Mouse (Mus musculus): ENCODE data around the gene Prkg1. TPM values are rescaled to one million over a fixed set of nuclear protein-coding genes. Genes with fewer than 3 reads are reported as not detected.

Prkg1 gene
- polyA plus RNA-seq, 1 experiment from 2014 or later, result 4.1 TPM

DNA sequence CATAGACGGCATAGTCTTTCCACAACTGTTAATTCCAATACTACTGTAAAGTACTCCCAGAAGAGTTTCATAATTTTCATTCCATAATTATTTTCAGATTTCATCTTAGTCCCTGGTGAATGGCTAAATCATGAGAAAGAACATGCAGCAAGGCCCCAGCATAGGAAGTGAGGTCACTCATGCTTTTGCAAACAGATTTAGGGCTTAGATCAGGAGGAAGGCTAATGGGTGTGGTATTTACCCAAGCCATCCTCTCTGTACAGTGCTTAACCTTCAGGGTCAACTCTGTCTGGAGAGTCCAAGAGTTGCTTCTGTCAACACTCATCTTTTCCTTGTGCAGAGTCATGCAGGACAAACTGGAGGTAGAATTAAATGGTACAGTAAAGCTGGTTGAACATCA, 331.4 kb downstream of the Prkg1 start:
- Histone ChIP-seq H3K27ac (no peak overlapping the region), H3K36me3 (no peaks in the 10 kb centered on the region), H3K4me1 (replicated peaks) (peaks cover 6% of the 10 kb centered on the region; the same call in 1 of the 2 replicates), H3K27me3 (ENCODE audit: insufficient read depth, poor library complexity, severe bottlenecking) (no peaks in the 10 kb centered on the region), H3K9me3 (no peaks in the 10 kb centered on the region), H3K4me3 (no peak overlapping the region)
- WGBS, result 90% methylated on average over 1 of the region's 1 CpGs
- no peak for DNase-seq (ENCODE audit: low spot score)

GRCm38 (mm10) chr19:31431411-31431810, 333.4 kb downstream of the Prkg1 start:
- no peaks in the 10 kb centered on the region for H3K9me3 ChIP-seq
- H3K4me1 ChIP-seq (replicated peaks), result peaks cover 6% of the 10 kb centered on the region; the same call in 1 of the 2 replicates
- no peaks in the 10 kb centered on the region for H3K36me3 ChIP-seq
- WGBS, result 71% methylated on average over 2 of the region's 2 CpGs
- no peak for DNase-seq (ENCODE audit: low spot score)
- H3K27ac ChIP-seq, result no peak overlapping the region
- no peak overlapping the region for H3K4me3 ChIP-seq
- H3K27me3 ChIP-seq (ENCODE audit: insufficient read depth, poor library complexity, severe bottlenecking), result no peaks in the 10 kb centered on the region

DNA sequence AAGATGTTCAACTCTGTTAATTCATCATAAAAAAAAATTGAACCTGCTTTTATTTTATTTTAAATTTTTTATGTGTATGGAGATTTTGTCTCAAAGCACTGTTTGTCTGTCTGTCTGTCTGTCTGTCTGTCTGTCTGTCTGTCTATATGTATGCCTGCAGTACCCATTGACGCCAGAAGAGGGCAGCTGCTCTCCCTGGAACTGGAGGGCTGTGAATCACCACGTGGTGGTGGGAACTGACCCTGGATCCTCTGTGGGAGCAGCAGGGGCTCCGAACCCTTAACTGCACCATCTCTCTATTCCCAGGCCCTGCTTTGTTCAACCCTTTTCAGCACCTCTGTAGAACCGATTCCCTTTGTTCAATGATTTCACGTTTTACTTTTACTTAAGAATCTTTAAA, 338.7 kb downstream of the Prkg1 start:
- Histone ChIP-seq H3K4me3 (no peak overlapping the region), H3K4me1 (replicated peaks) (peaks cover 3% of the 10 kb centered on the region; the same call in 1 of the 2 replicates), H3K27me3 (ENCODE audit: insufficient read depth, poor library complexity, severe bottlenecking) (no peaks in the 10 kb centered on the region), H3K27ac (no peak overlapping the region), H3K9me3 (peaks cover 3% of the 10 kb centered on the region; the same call in 1 of the 2 replicates), H3K36me3 (no peaks in the 10 kb centered on the region)
- no peak for DNase-seq (ENCODE audit: low spot score)
- 68% methylated on average over 5 of the region's 5 CpGs for WGBS

DNA sequence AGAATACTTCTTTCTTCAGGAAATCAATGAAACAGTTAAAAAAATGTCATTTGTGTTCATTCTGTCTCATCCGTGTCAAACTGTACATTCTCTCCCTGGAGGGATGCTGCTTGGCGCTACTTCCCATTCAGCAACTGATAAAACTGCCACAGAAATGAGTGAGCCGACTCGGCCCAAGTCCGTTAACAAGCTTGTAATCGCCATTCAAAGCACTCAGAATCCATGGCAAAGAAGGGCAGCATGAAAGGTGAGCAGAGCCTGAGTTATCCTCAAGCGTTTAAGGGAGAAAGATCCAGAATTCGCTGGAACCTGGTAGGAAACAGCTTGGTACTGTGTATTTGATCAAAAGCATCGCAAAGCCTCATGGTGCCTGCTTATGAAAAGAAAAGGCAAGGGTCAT, 339.6 kb downstream of the Prkg1 start:
- DNase-seq (ENCODE audit: low spot score), result no peak
- WGBS, result 67% methylated on average over 9 of the region's 9 CpGs

DNA sequence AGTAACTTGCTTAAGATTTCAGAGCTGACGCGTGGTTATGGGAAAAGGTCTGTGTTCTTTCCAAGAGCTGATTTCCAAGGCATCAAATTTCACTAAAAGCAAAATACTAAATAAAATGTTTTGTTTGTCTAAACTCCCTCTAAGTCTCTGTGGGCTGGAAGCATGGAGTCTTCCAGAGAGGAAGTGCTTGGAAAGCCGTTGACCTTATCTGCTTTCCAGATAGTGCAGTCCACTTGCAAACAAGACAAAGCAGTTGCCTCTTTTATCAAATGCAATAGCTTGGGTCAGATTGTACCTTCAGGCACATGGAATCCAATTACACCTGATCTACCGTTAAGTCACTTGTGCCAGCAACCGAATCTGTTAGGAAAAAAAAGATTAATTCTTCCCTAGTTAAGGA, 340.5 kb downstream of the Prkg1 start:
- Histone ChIP-seq H3K4me1 (replicated peaks) (peaks cover 3% of the 10 kb centered on the region; the same call in 1 of the 2 replicates), H3K27me3 (ENCODE audit: insufficient read depth, poor library complexity, severe bottlenecking) (no peaks in the 10 kb centered on the region), H3K9me3 (peaks cover 3% of the 10 kb centered on the region; the same call in 1 of the 2 replicates), H3K36me3 (no peaks in the 10 kb centered on the region), H3K27ac (no peak overlapping the region), H3K4me3 (no peak overlapping the region)
- no peak for DNase-seq (ENCODE audit: low spot score)
- WGBS, result 85% methylated on average over 5 of the region's 5 CpGs

More for the DNA sequence above, 339.6 kb downstream of the Prkg1 start:
- Histone ChIP-seq H3K4me3 (no peak overlapping the region), H3K4me1 (replicated peaks) (peaks cover 3% of the 10 kb centered on the region; the same call in 1 of the 2 replicates), H3K27ac (no peak overlapping the region), H3K27me3 (ENCODE audit: insufficient read depth, poor library complexity, severe bottlenecking) (no peaks in the 10 kb centered on the region), H3K9me3 (peaks cover 3% of the 10 kb centered on the region; the same call in 1 of the 2 replicates), H3K36me3 (no peaks in the 10 kb centered on the region)

GRCm38 (mm10) chr19:31413571-31413970, 351.3 kb downstream of the Prkg1 start:
- 90% methylated on average over 7 of the region's 7 CpGs for WGBS
- Histone ChIP-seq H3K36me3 (no peaks in the 10 kb centered on the region), H3K27me3 (ENCODE audit: insufficient read depth, poor library complexity, severe bottlenecking) (no peaks in the 10 kb centered on the region), H3K9me3 (no peaks in the 10 kb centered on the region), H3K4me1 (replicated peaks) (no peaks in the 10 kb centered on the region), H3K27ac (no peak overlapping the region), H3K4me3 (no peak overlapping the region)
- DNase-seq (ENCODE audit: low spot score), result no peak

DNA sequence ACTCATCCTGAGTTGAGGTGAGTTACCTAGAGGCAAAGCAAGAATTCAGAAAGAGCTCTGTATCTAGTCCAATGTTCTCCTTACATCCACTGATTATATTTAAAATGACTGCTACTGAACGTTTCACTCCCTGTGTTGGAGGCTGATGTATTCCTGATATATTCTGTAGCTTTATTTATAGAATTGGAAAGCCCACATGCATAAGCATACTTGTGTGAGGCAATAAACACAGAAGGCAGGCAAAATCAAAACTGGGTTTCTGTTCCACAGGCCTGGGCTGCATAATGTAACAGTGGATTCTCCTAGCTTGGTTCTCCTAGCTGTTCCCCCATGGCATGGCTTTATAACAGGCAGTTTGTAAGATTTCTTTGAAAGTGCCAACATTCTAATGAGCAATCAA, 368.7 kb downstream of the Prkg1 start:
- Histone ChIP-seq H3K27me3 (ENCODE audit: insufficient read depth, poor library complexity, severe bottlenecking) (no peaks in the 10 kb centered on the region), H3K9me3 (no peaks in the 10 kb centered on the region), H3K36me3 (no peaks in the 10 kb centered on the region), H3K4me3 (no peak overlapping the region), H3K4me1 (replicated peaks) (no peaks in the 10 kb centered on the region), H3K27ac (no peak overlapping the region)
- 85% methylated on average over 1 of the region's 1 CpGs for WGBS
- DNase-seq (ENCODE audit: low spot score), result no peak

DNA sequence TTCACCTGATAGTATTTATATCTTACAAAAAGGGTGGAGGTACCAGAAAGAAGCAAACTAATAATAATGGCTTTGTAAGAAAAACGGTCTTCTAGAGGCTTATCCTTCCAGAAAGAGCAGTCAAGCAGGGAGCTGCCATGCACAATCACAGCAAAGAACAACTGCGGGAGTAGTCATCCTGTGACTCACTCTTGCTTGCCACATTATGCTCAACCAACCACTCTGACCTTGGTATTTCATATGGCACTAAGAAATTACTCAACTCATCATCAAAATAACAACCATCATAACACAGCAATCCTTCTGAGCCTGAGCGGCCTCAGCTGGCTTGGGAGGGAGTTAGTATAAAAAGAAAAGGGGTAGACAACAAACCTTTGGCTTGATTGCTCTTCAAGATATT, 379.5 kb downstream of the Prkg1 start:
- H3K27me3 ChIP-seq (ENCODE audit: insufficient read depth, poor library complexity, severe bottlenecking), result no peaks in the 10 kb centered on the region
- 84% methylated on average over 3 of the region's 3 CpGs for WGBS
- no peak overlapping the region for H3K4me3 ChIP-seq
- H3K4me1 ChIP-seq (replicated peaks), result no peaks in the 10 kb centered on the region
- no peaks in the 10 kb centered on the region for H3K9me3 ChIP-seq
- H3K27ac ChIP-seq, result no peak overlapping the region
- H3K36me3 ChIP-seq, result no peaks in the 10 kb centered on the region
- no peak for DNase-seq (ENCODE audit: low spot score)

DNA sequence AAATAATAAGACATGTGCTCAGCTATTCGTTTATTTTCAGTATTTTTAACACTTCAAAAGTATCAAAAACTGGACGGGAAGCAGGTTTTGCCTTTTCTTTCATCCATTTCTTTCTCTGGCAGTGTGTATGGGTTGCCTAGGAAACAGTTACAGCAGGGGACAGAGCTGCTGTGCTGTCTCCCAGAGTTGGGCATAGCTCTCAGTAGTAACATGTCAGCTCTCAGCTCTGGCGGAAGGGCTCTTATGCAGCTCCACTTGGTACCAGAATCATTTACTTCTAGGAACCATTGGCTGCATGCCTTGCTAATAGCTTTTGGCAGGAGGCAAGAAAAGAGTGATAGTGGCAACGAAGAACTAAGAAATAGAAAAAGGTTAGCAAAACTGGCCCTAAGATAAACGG, 381.0 kb downstream of the Prkg1 start:
- Histone ChIP-seq H3K27ac (no peak overlapping the region), H3K4me3 (no peak overlapping the region), H3K4me1 (replicated peaks) (no peaks in the 10 kb centered on the region), H3K27me3 (ENCODE audit: insufficient read depth, poor library complexity, severe bottlenecking) (no peaks in the 10 kb centered on the region), H3K9me3 (no peaks in the 10 kb centered on the region), H3K36me3 (no peaks in the 10 kb centered on the region)
- 64% methylated on average over 5 of the region's 5 CpGs for WGBS
- no peak for DNase-seq (ENCODE audit: low spot score)

- Histone ChIP-seq H3K9me3 (no peaks in the 10 kb centered on the region), H3K4me1 (replicated peaks) (no peaks in the 10 kb centered on the region), H3K27me3 (ENCODE audit: insufficient read depth, poor library complexity, severe bottlenecking) (no peaks in the 10 kb centered on the region), H3K36me3 (no peaks in the 10 kb centered on the region), H3K27ac (no peak overlapping the region), H3K4me3 (no peak overlapping the region)
- WGBS, result 75% methylated on average over 1 of the region's 1 CpGs
- DNase-seq (ENCODE audit: low spot score), result no peak
These were observed 394.7 kb downstream of the Prkg1 start for GRCm38 (mm10) chr19:31370106-31370505.

- DNase-seq (ENCODE audit: low spot score), result no peak
These were observed 395.7 kb downstream of the Prkg1 start for GRCm38 (mm10) chr19:31369116-31369515.

DNA sequence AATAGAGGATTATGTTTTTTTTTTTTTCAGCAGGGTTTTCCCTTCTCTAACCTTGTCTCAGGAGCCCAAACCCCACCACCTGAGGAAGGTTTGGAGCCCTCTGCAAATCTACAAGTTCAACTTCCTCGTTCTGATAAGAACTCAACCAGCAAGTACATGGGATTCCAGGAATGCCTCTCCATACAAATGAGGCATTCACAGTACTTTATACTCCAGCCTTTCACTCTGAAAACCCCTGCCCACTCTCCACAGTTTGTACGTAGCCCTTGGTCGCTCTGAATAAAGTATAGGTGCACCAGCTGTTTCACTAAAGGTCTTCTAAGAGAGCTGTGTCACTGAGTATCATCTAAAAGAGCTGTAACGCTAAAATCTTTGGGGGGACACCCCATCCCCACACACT, 402.8 kb downstream of the Prkg1 start:
- Histone ChIP-seq H3K27ac (no peak overlapping the region), H3K27me3 (ENCODE audit: insufficient read depth, poor library complexity, severe bottlenecking) (no peaks in the 10 kb centered on the region), H3K36me3 (no peaks in the 10 kb centered on the region), H3K9me3 (no peaks in the 10 kb centered on the region), H3K4me1 (replicated peaks) (no peaks in the 10 kb centered on the region), H3K4me3 (no peak overlapping the region)
- 82% methylated on average over 4 of the region's 4 CpGs for WGBS
- no peak for DNase-seq (ENCODE audit: low spot score)

More at GRCm38 (mm10) chr19:31369116-31369515, 395.7 kb downstream of the Prkg1 start:
- Histone ChIP-seq H3K4me1 (replicated peaks) (no peaks in the 10 kb centered on the region), H3K4me3 (no peak overlapping the region), H3K27ac (no peak overlapping the region), H3K27me3 (ENCODE audit: insufficient read depth, poor library complexity, severe bottlenecking) (no peaks in the 10 kb centered on the region), H3K9me3 (no peaks in the 10 kb centered on the region), H3K36me3 (no peaks in the 10 kb centered on the region)
- 92% methylated on average over 1 of the region's 1 CpGs for WGBS

DNA sequence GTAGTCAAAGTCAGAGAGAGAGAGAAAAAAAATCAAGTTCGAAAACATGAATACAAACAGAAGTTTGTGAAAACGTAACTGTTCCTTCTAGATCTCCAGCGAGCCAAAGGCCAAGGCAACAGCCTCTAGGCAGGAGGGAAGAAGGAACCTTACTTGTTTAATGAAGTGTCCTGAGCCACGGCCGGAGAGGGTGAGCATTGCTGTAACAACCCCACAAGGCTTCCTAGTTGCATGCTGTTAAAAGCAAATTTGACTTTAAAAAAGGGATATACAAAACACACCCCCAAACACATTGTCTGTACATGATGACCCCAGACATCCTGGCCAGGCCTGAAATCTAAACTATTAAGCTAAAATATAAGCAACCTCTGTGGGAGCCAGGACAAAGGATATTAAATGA, 403.3 kb downstream of the Prkg1 start:
- no peak for DNase-seq (ENCODE audit: low spot score)
- Histone ChIP-seq H3K27me3 (ENCODE audit: insufficient read depth, poor library complexity, severe bottlenecking) (no peaks in the 10 kb centered on the region), H3K4me1 (replicated peaks) (no peaks in the 10 kb centered on the region), H3K9me3 (no peaks in the 10 kb centered on the region), H3K36me3 (no peaks in the 10 kb centered on the region), H3K27ac (no peak overlapping the region), H3K4me3 (no peak overlapping the region)
- WGBS, result 73% methylated on average over 5 of the region's 5 CpGs

GRCm38 (mm10) chr19:31361161-31361560, 403.7 kb downstream of the Prkg1 start:
- Histone ChIP-seq H3K36me3 (no peaks in the 10 kb centered on the region), H3K4me3 (no peak overlapping the region), H3K4me1 (replicated peaks) (no peaks in the 10 kb centered on the region), H3K27ac (no peak overlapping the region), H3K27me3 (ENCODE audit: insufficient read depth, poor library complexity, severe bottlenecking) (no peaks in the 10 kb centered on the region), H3K9me3 (no peaks in the 10 kb centered on the region)
- no peak for DNase-seq (ENCODE audit: low spot score)
- WGBS, result 66% methylated on average over 3 of the region's 3 CpGs

Data from hindbrain, embryonic 10.5 days (tissue).